ENCODE assay signal across 9 mouse cellular contexts in genomic region chr13:5347503-5348469, GRCm38 (mm10).
DNase-seq lines count a peak whose midpoint lies in the region; ATAC-seq lines count a peak whose summit lies in the region.
"Had no signal": no experiment of that assay in that cellular context is flagged by ENCODE, and none has a peak within 500 bp of the region (broad histone marks: within the 10 kb centered on the region; RNA-seq: fewer than 3 reads in every experiment).

No protein-coding gene starts in this region.

- no peak overlapping the region for H3K9ac ChIP-seq in hindbrain, embryonic 14.5 days
- H3K9ac ChIP-seq in heart, embryonic 15.5 days: no peak overlapping the region

- H3K36me3 ChIP-seq in hindbrain, embryonic 10.5 days: no peaks in the 10 kb centered on the region
- H3K36me3 ChIP-seq in hindbrain, embryonic 14.5 days (replicated peaks; ENCODE audit: control insufficient read depth, insufficient read depth): no peaks in the 10 kb centered on the region
- H3K36me3 ChIP-seq in heart, embryonic 15.5 days: no peaks in the 10 kb centered on the region
- H3K36me3 ChIP-seq: G1E had no signal

- H3K4me3 ChIP-seq in hindbrain, embryonic 10.5 days: no peak overlapping the region
- H3K4me3 ChIP-seq in hindbrain, embryonic 14.5 days (replicated peaks; ENCODE audit: low read length): no peak overlapping the region
- H3K4me3 ChIP-seq in heart, embryonic 15.5 days: no peak overlapping the region

- WGBS in hindbrain, embryonic 10.5 days: 73% methylated on average over 6 of the region's 6 CpGs
- 69% methylated on average over 6 of the region's 6 CpGs for WGBS in hindbrain, embryonic 14.5 days
- WGBS in heart, embryonic 15.5 days: 55% methylated on average over 6 of the region's 6 CpGs

- no peak overlapping the region for H3K4me2 ChIP-seq in hindbrain, embryonic 14.5 days (replicated peaks)
- H3K4me2 ChIP-seq in heart, embryonic 15.5 days: no peak overlapping the region

- DNase-seq in hindbrain, embryonic 10.5 days (ENCODE audit: low spot score): peak; percentile 8
- no peak for DNase-seq in hindbrain, embryonic 14.5 days (ENCODE audit: low spot score)
- peak; percentile 67 for DNase-seq in brain, adult 2 months (ENCODE audit: low read depth, low spot score)
- peak; percentile 18 for DNase-seq in lung, postnatal 14 days
- DNase-seq in urinary bladder, postnatal 14 days (ENCODE audit: low spot score): no peak

- H3K27me3 ChIP-seq in hindbrain, embryonic 10.5 days (ENCODE audit: insufficient read depth, poor library complexity, severe bottlenecking): no peaks in the 10 kb centered on the region
- H3K27me3 ChIP-seq in hindbrain, embryonic 14.5 days (ENCODE audit: control insufficient read depth, insufficient read depth, low read length): no peaks in the 10 kb centered on the region
- H3K27me3 ChIP-seq in heart, embryonic 15.5 days: no peaks in the 10 kb centered on the region

- no peaks in the 10 kb centered on the region for H3K9me3 ChIP-seq in hindbrain, embryonic 10.5 days
- H3K9me3 ChIP-seq in hindbrain, embryonic 14.5 days (ENCODE audit: control insufficient read depth, low read length): no peaks in the 10 kb centered on the region
- H3K9me3 ChIP-seq in heart, embryonic 15.5 days (replicated peaks): no peaks in the 10 kb centered on the region
- H3K9me3 ChIP-seq: G1E had no signal

- no peak for ATAC-seq in hindbrain, embryonic 14.5 days (ENCODE audit: low FRiP score)
- ATAC-seq in heart, embryonic 15.5 days (replicated peaks; ENCODE audit: insufficient number of reproducible peaks, insufficient read depth, low FRiP score, low read depth): no peak
- ATAC-seq in erythroblast, adult 5-6 weeks (replicated peaks; ENCODE audit: low FRiP score, poor library complexity, severe bottlenecking): no peak
- ATAC-seq in granulocyte monocyte progenitor cell, adult 5-6 weeks (replicated peaks; ENCODE audit: poor library complexity, severe bottlenecking): no peak

- H3K27ac ChIP-seq in hindbrain, embryonic 10.5 days: no peak overlapping the region
- no peak overlapping the region for H3K27ac ChIP-seq in hindbrain, embryonic 14.5 days
- 0 out of 2 replicates have a peak overlapping the region, but pooled peaks have one; percentile 12 for H3K27ac ChIP-seq in heart, embryonic 15.5 days

- no peaks in the 10 kb centered on the region for H3K4me1 ChIP-seq in hindbrain, embryonic 10.5 days (replicated peaks)
- H3K4me1 ChIP-seq in hindbrain, embryonic 14.5 days (replicated peaks; ENCODE audit: control insufficient read depth, insufficient read depth, low read length): no peaks in the 10 kb centered on the region
- peaks cover 13% of the 10 kb centered on the region; the same call in 1 of the 2 replicates for H3K4me1 ChIP-seq in heart, embryonic 15.5 days (replicated peaks)

Comparison
In these comparisons a context has a peak if more than half of its experiments do, and no peak if none do; other contexts are left out.
1. DNase-seq: peak in hindbrain, embryonic 10.5 days (single experiment), brain, adult 2 months (single experiment) and lung, postnatal 14 days (single experiment); none in hindbrain, embryonic 14.5 days (single experiment) and urinary bladder, postnatal 14 days (single experiment).